Mouse (Mus musculus): ENCODE data around the gene Snx11. TPM values are rescaled to one million over a fixed set of nuclear protein-coding genes. Genes with fewer than 3 reads are reported as not detected.

Snx11 gene
- polyA plus RNA-seq, 1 experiment from 2014 or later = 17.8 TPM

DNA sequence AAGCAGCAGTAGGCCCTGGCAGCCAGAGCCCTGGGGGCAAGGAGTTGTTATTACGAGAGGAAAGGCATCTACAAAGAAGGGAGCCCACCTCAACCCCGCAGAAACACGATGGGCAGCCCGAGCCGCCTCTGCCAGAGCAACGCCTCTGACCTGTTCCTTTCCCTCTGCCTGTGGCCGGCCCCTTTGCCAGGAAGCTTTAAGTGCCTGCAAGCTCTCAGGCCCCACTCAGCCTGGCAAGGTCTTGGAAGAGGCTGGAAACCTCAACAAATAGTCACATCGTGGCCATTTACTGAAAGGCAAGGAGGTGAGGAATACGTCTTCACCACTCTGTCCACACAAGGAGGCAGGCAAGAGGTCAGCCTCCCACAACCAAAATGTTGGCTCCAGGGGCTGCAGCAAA is 9.1 kb downstream of the Snx11 start:
- WGBS = 57% methylated on average over 9 of the region's 9 CpGs
- Histone ChIP-seq H3K4me3 (no peak overlapping the region), H3K4me1 (peaks cover 24% of the 10 kb centered on the region), H3K27ac (no peak overlapping the region), H3K27me3 (ENCODE audit: insufficient read depth, poor library complexity, severe bottlenecking) (no peaks in the 10 kb centered on the region), H3K9me3 (no peaks in the 10 kb centered on the region), H3K36me3 (peaks cover 57% of the 10 kb centered on the region)
- DNase-seq (ENCODE audit: low spot score) = no peak

DNA sequence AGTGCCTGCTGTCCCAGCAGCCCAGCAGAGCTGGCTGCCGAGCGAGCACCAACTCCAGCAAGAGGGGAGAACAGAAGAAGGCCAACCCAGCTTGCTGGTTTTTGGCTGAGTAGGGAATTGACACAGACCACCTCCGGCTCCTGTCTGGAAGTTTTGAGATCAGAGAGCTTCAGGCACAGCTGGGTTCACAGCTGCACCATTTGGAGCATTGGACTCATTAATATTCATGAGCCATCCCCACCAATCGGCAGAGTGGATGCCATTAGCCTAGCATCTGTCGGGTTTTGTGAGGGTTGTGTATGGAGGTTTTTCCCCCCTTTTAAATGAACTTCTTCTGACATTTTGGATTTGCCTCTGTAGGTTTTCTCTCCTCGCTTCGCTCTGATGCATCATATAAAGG is 10.3 kb downstream of the Snx11 start:
- DNase-seq (ENCODE audit: low spot score) = no peak
- peaks cover 27% of the 10 kb centered on the region for H3K4me1 ChIP-seq
- H3K27ac ChIP-seq = no peak overlapping the region
- H3K4me3 ChIP-seq = no peak overlapping the region
- no peaks in the 10 kb centered on the region for H3K27me3 ChIP-seq (ENCODE audit: insufficient read depth, poor library complexity, severe bottlenecking)
- H3K9me3 ChIP-seq = no peaks in the 10 kb centered on the region
- 50% methylated on average over 7 of the region's 7 CpGs for whole genome bisulfite sequencing
- H3K36me3 ChIP-seq = peaks cover 46% of the 10 kb centered on the region

DNA sequence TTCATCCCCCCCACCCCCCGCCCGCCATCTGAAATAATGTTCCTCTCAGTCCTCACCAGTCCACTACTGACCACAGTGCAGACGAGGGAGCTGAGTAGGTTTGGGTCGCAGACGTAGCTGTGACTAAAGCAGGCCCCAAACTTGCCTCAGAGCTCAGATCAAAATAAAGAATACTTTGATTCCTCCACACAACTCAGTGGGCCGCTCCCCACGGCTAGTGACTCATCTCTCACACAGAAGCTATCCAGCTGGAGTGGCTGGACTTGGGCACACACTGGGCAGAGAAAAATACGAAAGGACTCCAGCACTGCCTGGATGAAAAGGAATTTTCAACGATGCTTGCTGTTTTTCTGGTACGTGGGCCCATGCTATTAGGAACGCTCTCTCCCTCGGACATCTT is 10.8 kb downstream of the Snx11 start:
- peaks cover 27% of the 10 kb centered on the region for H3K4me1 ChIP-seq
- peaks cover 40% of the 10 kb centered on the region for H3K36me3 ChIP-seq
- 80% methylated on average over 12 of the region's 12 CpGs for WGBS
- H3K9me3 ChIP-seq = no peaks in the 10 kb centered on the region
- H3K27me3 ChIP-seq (ENCODE audit: insufficient read depth, poor library complexity, severe bottlenecking) = no peaks in the 10 kb centered on the region
- no peak for DNase-seq (ENCODE audit: low spot score)
- H3K27ac ChIP-seq = no peak overlapping the region
- H3K4me3 ChIP-seq = no peak overlapping the region

DNA sequence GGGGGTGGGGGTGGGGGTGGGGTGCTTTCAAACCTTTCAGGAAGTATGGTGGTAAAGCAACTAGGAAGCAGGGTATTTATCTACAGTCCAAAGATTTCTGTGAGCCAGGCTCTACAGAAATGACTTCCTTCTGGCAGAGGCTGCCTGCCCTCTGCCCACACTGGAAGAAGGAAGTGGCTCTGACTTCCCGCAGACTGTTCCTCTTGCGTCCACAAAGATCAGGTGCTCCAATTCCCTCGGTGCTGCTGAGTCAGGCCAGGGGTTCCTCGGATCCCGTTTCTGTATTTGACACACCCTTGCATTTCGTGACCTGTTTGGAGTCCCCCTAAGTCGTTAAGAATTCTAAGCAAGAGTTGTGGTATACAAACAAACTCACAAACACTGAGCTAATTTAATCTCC is 11.7 kb downstream of the Snx11 start:
- 62% methylated on average over 7 of the region's 7 CpGs for WGBS
- no peaks in the 10 kb centered on the region for H3K9me3 ChIP-seq
- H3K36me3 ChIP-seq = peaks cover 31% of the 10 kb centered on the region
- H3K4me3 ChIP-seq = no peak overlapping the region
- H3K27ac ChIP-seq = no peak overlapping the region
- H3K4me1 ChIP-seq = peaks cover 27% of the 10 kb centered on the region
- no peaks in the 10 kb centered on the region for H3K27me3 ChIP-seq (ENCODE audit: insufficient read depth, poor library complexity, severe bottlenecking)
- DNase-seq (ENCODE audit: low spot score) = no peak

DNA sequence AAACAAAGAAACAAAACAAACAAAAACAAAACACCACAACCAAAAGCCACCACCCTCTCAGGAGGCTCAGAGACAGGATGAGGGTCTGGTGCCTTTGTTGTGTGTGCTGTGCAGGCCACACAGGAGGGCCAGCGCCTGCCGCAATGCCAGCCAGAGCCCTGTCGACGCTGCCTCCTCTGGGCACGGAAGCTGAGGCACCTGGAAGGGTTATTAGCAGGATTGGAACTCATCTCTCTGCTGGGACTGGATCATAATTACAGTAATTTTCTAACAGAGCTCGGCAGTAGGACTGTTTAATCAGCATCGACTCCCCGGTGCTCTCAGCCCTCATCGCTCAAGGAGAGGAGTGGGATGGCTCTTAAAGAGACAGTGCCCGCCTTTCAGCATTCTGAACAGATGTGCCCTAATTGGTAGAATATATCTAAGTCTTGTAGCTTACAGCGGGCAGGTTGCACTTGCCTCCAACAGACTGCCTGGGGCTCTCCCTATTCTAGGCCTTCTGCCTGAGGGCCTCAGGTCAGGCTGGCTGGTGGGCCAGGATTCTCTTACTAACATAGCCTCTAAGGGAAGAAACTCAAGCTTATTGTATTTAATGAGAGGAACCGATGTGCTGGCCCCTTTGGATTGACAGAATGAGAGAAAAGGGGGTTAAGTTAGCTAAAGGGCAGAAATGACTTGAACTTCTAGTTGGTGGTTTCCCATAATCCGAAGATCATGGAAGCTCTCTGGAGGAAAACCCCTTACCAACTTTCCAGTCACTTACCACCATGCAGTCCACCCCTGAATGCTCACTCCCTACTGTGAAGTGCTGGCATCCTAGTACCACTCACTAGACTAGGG is 12.6 kb downstream of the Snx11 start:
- no peak for DNase-seq (ENCODE audit: low spot score)
- Histone ChIP-seq H3K4me3 (no peak overlapping the region), H3K9me3 (no peaks in the 10 kb centered on the region), H3K27ac (no peak overlapping the region), H3K36me3 (peaks cover 22% of the 10 kb centered on the region), H3K27me3 (ENCODE audit: insufficient read depth, poor library complexity, severe bottlenecking) (no peaks in the 10 kb centered on the region), H3K4me1 (peaks cover 27% of the 10 kb centered on the region)
- WGBS = 38% methylated on average over 13 of the region's 13 CpGs

DNA sequence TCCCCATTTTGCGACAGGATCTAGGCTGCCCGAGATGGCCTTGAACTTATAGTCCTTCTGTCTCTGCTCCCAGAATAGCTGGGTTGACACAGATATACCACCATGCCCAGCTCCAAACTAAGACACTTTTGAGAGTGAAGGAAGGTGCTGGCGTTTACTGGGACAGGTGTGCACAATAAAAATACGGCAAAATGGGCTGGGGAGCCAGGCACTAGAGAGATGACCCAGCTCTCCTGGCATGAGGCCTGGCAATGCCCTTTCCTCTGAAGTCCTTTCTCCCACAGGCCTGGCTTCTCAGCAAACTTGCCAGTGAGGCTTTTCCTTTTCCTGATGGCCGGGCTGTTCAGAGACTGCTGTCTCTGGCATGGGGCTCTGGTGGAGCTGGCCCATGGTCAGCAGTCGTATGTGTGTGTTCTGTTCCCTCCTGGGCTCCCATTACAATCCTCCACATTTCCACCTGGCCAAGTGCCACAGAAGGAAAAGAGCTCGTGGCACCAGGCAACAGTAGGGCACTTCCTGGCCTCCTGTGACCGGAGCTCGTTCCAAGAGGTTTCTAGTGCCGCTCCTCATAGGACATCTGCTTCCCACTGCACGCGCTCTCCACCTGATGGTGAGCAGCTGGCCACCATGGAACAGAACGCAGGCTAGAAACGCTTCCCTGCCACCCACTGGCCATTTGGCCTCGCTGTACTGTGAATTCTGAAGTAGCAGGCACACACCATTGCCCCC is 14.5 kb downstream of the Snx11 start:
- H3K9me3 ChIP-seq = no peaks in the 10 kb centered on the region
- H3K27ac ChIP-seq = no peak overlapping the region
- H3K36me3 ChIP-seq = peaks cover 4% of the 10 kb centered on the region; the same call in 1 of the 2 replicates
- H3K4me1 ChIP-seq = peaks cover 24% of the 10 kb centered on the region
- 80% methylated on average over 15 of the region's 15 CpGs for WGBS
- no peak for DNase-seq (ENCODE audit: low spot score)
- no peaks in the 10 kb centered on the region; the same call in 1 of the 2 replicates for H3K27me3 ChIP-seq (ENCODE audit: insufficient read depth, poor library complexity, severe bottlenecking)
- no peak overlapping the region for H3K4me3 ChIP-seq

DNA sequence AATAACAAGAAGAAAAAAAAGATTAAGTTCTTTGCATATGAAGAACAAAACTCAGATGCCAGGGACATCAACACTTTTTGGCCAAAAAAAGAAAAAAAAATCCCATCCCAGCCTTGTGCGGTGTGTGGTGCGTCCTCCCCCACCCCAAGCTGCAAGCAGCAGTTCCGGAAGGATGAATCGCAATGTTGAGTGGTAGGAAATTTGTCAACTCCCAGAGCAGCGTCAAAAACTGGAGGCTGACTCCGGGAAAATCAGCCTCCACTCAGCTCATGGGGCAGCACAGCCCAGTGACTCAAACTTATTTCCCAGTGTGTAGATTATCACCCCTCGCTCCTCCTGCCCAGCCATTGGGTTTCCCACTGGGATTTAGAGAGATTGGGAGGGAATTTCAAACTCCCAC is 15.4 kb downstream of the Snx11 start:
- 59% methylated on average over 7 of the region's 7 CpGs for WGBS
- Histone ChIP-seq H3K9me3 (no peaks in the 10 kb centered on the region), H3K4me1 (peaks cover 24% of the 10 kb centered on the region), H3K4me3 (no peak overlapping the region), H3K36me3 (no peaks in the 10 kb centered on the region), H3K27ac (no peak overlapping the region), H3K27me3 (ENCODE audit: insufficient read depth, poor library complexity, severe bottlenecking) (no peaks in the 10 kb centered on the region; the same call in 1 of the 2 replicates)
- no peak for DNase-seq (ENCODE audit: low spot score)

DNA sequence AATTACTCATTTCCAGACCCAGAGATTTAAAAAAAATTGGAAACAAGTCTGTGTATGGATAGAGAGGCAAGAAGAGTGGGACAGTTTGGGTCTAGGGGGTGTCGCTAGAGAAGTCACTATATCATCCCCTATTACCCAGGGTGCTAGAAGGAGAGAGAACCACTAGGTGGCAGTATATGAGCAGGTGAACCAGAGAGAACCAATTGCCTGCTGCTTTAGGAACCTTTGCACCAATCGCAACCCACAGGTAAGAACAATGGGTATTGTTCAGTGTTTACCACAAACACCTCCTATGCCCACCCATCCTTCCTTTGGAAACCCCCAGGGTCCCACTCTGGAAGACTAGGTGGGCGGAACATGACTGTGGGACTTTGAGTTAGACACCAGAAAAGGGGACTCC is 17.3 kb downstream of the Snx11 start:
- no peak for DNase-seq (ENCODE audit: low spot score)

DNA sequence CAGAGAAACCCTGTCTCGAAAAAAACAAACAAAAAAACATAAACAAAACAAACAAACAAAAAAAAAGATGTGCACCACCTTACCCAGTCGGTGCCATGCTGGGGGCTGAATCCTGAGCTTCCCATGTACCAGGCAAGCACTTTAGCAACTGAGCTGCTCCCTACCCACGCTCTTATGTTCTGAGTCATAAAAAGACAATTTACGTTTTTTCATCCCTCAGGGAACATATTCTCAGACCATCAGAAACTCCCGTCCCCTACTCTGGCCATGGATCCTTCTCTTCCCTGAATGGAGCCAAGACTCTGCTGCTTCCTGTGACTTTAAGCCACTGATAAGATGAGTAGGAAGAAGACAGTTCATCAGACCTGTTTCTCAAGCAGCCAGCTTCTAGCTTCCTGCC is 19.0 kb downstream of the Snx11 start:
- H3K4me1 ChIP-seq = peaks cover 3% of the 10 kb centered on the region
- no peaks in the 10 kb centered on the region for H3K9me3 ChIP-seq
- DNase-seq (ENCODE audit: low spot score) = no peak
- no peaks in the 10 kb centered on the region for H3K36me3 ChIP-seq
- 69% methylated on average over 5 of the region's 5 CpGs for WGBS
- no peaks in the 10 kb centered on the region; the same call in 1 of the 2 replicates for H3K27me3 ChIP-seq (ENCODE audit: insufficient read depth, poor library complexity, severe bottlenecking)
- no peak overlapping the region for H3K27ac ChIP-seq
- H3K4me3 ChIP-seq = no peak overlapping the region

More for the DNA sequence above, 17.3 kb downstream of the Snx11 start:
- no peaks in the 10 kb centered on the region for H3K9me3 ChIP-seq
- no peaks in the 10 kb centered on the region; the same call in 1 of the 2 replicates for H3K27me3 ChIP-seq (ENCODE audit: insufficient read depth, poor library complexity, severe bottlenecking)
- no peak overlapping the region for H3K4me3 ChIP-seq
- H3K27ac ChIP-seq = no peak overlapping the region
- H3K36me3 ChIP-seq = no peaks in the 10 kb centered on the region
- peaks cover 15% of the 10 kb centered on the region for H3K4me1 ChIP-seq
- WGBS = 42% methylated on average over 3 of the region's 3 CpGs

DNA sequence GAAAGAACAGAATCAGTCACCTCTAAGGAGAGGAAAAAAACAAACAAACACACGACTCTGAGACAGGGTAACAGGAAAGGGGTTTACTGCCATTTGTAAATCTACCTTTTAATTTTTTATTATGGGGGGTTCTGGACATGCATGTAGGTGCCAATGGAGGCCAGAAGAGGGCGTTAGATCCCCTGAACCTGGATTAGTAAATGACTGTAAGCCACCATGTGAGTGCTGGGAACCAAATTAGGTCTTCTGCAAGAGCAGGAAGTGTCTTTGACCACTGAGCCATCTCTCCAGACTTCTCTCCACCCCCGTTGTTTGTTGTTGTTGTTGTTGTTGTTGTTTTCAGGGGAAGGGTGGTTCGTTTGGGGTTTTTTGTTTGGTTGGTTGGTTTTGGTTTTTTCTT is 19.9 kb downstream of the Snx11 start:
- H3K9me3 ChIP-seq = no peaks in the 10 kb centered on the region
- no peaks in the 10 kb centered on the region; the same call in 1 of the 2 replicates for H3K27me3 ChIP-seq (ENCODE audit: insufficient read depth, poor library complexity, severe bottlenecking)
- 55% methylated on average over 4 of the region's 4 CpGs for WGBS
- H3K4me1 ChIP-seq = no peaks in the 10 kb centered on the region
- no peak overlapping the region for H3K27ac ChIP-seq
- no peaks in the 10 kb centered on the region for H3K36me3 ChIP-seq
- no peak overlapping the region for H3K4me3 ChIP-seq
- no peak for DNase-seq (ENCODE audit: low spot score)

DNA sequence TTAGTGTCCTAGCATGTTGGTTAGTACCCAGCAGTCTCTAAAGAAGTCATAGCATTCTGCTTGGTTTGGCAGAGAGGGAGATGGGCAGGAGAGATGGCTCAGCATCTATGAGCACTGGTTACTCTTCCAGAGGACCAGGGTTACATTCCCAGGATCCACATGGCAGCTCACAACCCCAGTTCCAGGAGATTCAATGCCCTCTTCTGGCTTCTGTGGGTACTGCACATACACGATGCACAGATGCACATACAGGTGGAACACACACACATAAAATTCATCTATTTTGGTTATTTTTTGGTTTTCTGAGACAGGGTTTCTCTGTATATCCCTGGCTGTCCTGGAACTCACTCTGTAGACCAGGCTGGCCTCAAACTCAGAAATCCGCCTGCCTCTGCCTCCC is 22.1 kb downstream of the Snx11 start:
- H3K27ac ChIP-seq = no peak overlapping the region
- H3K4me1 ChIP-seq = no peaks in the 10 kb centered on the region
- WGBS = 96% methylated on average over 2 of the region's 2 CpGs
- H3K36me3 ChIP-seq = no peaks in the 10 kb centered on the region
- H3K4me3 ChIP-seq = no peak overlapping the region
- DNase-seq (ENCODE audit: low spot score) = no peak
- no peaks in the 10 kb centered on the region for H3K9me3 ChIP-seq
- peaks cover 4% of the 10 kb centered on the region; the same call in 1 of the 2 replicates for H3K27me3 ChIP-seq (ENCODE audit: insufficient read depth, poor library complexity, severe bottlenecking)

DNA sequence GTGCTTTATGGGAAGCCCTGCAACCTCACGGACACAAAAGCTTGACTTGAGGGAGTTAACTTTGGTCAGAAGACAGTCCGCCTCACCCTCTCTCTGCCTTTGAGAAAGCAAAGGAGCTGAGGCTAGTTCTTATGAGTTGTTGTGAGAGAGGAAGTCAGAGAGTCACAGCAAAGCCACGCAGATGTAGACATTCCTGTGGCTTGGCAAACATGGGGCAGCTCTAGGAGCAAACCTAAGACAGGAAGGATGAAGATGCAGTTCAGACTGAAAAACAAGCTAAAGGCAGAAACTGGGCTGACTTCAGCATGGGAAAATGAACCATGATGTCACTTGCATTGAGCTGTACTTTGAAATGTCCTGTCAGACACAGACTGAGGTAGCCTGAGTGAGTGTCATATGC is 29.8 kb downstream of the Snx11 start:
- WGBS = 60% methylated on average over 3 of the region's 3 CpGs
- DNase-seq (ENCODE audit: low spot score) = no peak

DNA sequence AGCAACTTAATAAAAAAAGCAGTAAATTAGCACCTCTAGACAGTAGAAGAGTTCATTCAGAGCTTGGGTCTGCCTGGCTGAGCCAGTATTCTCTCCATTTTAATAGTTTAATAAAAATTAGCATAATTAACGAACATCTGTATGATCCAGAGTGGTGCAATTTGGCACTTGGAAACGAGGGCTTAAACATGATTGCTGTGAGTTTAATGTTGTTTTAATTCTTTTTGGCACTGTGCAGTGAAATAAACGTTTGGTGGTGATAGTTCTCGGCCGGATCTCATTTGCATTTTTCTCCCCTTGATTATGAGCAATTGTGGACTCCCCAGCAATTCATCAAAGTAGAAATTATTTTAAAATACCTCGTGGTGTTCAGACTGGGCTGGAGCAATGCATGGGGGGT is 30.7 kb downstream of the Snx11 start:
- H3K27ac ChIP-seq = no peak overlapping the region
- WGBS = 72% methylated on average over 6 of the region's 6 CpGs
- H3K4me1 ChIP-seq = no peaks in the 10 kb centered on the region
- DNase-seq (ENCODE audit: low spot score) = no peak
- H3K4me3 ChIP-seq = no peak overlapping the region
- peaks cover 19% of the 10 kb centered on the region for H3K27me3 ChIP-seq (ENCODE audit: insufficient read depth, poor library complexity, severe bottlenecking)
- no peaks in the 10 kb centered on the region for H3K36me3 ChIP-seq
- H3K9me3 ChIP-seq = no peaks in the 10 kb centered on the region

More for the DNA sequence above, 29.8 kb downstream of the Snx11 start:
- Histone ChIP-seq H3K27me3 (ENCODE audit: insufficient read depth, poor library complexity, severe bottlenecking) (peaks cover 11% of the 10 kb centered on the region; the same call in 1 of the 2 replicates), H3K27ac (no peak overlapping the region), H3K4me3 (no peak overlapping the region), H3K9me3 (no peaks in the 10 kb centered on the region), H3K36me3 (no peaks in the 10 kb centered on the region), H3K4me1 (no peaks in the 10 kb centered on the region)
